Mouse (Mus musculus): ENCODE measurements around the gene Npas3. TPM values are rescaled to one million over a fixed set of nuclear protein-coding genes. Genes with fewer than 3 reads are reported as not detected.

Npas3 gene
- not detected for polyA plus RNA-seq (2017; shearing (Covaris generic))

DNA sequence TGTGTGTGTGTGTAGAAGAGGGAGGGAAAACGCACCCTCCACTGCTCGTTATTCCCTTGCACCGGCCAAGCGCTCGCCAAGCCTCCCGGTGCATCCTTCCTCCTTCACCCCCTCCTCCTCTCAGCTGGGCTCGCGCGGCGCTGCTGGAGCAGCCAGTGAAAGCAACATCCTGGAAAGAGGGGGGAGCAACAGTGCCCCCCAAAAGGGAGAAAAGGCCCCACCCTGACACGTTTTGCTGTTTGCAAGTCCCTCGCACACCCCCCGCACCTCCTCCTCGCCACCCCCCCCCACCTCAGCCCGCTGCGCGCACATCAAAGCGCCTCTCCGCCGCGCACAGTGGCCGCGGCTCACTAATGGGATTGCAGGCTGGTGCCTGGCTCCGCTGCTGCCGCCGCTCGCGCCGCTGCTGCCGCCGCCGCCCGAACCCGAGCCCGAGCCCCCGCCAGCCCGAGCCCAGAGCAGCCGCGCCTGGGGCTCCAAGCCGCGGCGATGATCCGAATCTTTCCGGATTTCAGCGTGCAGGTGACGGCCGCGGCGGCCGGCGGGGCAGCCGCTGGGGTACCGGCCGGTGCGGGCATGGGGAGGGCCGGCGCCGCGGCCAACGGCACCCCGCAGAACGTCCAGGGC is at the start of gene Npas3:
TSS of gene Npas3 (plus strand) at position 577 of the 627 bp plus-strand sequence.

Measured in effector memory CD4-positive, alpha-beta T cell, adult 5 months (primary cell).